Mouse (Mus musculus): Measurements from ENCODE around the gene Uck1.

The Uck1 gene

DNA sequence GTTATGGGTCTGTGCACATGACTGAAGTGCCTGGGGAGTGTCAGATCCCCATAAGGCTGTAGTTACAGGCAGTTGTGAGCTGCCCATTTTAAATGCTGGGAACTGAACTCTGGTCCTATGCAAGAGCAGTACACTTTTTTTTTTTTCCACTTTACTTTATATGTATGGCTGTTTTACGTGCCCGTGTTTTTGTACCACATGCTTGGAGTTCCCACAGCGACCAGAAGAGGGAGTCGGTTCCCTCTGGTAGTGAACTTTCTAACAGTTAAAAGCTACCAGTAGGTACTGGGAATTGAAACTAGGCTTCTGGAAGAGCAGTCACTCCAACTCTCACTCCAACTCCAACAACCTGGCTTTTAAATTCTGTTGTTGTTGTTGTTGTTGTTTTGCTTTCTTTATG is 676 bp upstream of the Uck1 start:
- no peak for DNase-seq (ENCODE audit: low read depth, low spot score)

DNA sequence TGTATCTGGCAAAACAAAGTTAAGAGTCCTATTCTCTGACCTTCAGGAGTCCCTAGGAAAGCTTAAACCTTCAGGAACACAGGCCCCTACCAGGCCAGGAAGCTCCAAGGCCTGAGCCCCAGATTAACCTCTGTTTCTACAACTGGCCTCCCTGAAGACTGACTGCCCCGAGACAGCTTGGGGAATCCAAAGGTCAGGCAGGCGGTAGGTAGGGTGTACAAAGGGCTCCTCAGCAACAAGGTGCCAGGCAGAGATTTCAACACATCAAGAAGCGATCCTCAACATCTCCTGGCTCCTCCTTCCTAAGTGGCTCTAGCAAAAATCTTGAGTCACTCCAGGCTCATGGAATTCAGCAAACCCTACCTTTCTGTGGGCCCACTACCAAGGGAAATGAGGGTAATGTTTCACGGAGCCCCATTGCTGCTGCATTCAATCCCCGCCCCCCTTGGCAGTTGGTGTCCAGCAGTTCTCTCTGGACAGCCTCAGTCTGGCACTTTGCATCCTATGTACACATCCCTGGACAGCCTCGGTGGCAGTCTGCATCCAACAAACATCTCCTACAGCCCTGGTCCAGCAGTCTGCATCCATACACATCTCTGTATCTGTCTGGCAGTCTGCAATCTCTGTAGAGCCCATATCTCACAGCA is 949 bp downstream of the Uck1 start:
- no peak for DNase-seq (ENCODE audit: low read depth, low spot score)

DNA sequence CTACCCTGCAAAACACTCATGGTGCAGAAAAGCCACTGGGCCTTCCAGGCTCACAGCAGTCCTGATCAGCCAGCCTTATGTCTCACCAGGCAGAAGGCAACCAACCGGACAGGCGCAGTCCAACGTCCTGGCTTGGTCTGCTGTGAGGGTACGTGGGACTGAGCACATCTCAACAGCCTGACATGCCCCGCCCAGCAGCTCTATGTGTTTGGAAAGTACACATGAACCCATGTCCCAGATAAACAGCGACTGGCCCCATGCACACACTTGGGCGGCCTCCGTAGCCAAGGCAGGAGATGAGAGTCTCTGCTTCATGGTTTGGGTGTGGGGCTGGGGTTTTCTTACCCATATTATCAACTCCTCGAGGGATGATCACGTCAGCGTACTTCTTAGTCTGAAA is 3.7 kb downstream of the Uck1 start:
- DNase-seq (ENCODE audit: low read depth, low spot score): no peak

DNA sequence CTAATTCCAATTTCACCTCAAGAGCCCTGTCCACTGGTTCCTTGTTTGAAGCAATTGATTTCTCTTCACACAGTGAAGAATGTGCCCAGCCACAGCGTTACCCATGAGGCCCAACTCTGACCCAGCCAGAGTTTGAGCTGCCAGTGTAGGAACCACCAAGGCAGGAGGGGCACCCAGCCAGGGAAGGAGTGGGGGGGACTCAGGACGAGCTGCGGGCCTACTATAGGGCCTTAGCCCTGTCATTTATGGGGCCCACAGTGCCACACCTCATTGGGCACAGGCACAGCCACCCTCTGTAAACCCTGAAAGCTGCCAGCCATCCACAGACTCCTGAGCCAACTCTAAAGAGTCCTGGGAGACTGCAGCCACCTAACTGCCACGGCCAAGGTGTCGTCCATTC is 5.4 kb downstream of the Uck1 start:
- DNase-seq (ENCODE audit: low read depth, low spot score): no peak

GRCm38 (mm10) chr2:32253352-32253751 is 6.6 kb downstream of the Uck1 start:
- no peak for DNase-seq (ENCODE audit: low read depth, low spot score)

DNA sequence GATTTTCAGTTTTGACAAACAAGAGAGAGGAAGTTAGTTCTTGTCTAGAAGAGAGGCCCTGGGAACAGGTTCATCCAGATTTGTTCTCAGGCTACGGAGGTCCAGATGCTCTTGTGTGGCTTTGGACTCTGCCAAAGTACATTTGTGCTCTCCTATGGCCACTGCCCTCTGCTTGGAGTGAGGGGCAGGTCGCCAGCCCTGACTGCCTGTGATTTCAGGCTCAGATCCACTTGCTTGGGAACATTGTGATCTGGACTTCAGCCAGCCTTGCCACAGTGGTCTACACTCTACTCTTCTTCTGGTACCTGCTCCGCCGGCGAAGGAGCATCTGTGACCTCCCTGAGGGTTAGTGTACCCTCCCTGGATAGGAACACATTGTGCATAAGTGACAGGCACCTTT is 7.3 kb downstream of the Uck1 start:
- no peak for DNase-seq (ENCODE audit: low read depth, low spot score)

- DNase-seq (ENCODE audit: low read depth, low spot score): peak; percentile 76
Observed at GRCm38 (mm10) chr2:32251791-32252527, 8.0 kb downstream of the Uck1 start.

DNA sequence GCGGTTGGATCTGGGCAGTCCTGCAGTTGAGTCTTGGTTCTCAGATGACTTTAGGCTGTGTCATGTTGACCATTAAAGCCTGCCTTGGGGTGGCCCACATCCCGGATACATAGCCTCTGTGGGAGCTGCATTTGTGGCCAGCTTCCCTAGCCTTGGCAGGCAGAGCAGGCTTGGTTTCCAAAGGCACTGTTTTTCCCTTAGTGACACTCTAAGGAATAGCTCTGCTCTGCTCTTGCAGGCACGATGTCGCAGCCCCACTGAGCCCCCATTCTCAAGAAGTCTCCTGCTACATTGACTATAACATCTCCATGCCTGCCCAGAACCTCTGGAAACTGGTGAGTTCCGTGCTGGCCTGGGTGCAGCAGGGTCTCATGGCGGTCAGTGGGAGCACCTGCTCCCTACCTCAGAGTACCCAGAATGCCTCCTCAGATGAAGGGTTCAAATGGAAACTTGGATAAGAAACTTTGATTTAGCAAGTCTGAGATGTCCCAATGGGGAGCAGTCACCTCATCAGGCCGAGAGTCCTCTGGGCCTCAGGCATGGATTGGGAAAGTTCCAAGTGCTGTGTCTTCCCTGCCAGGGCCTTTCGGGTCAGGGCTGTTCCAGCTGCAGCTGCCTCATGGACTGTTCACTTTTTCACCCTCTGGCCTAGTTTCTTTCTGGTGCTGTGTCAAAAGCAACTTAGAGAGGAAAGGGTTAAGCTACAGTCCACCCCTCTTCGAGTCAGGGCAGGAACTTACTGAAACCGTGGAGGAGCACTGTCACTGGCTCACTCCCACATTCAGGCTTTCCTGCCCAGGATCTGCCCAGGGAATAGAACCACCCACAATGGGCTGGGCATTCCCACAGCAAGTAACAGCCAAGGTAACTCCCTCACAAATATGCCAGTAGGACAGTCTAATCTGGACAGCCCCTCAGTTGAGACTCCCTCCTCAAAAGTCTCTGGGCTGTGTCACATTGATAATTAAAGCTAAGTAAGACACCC is 11.3 kb downstream of the Uck1 start:
- peak; percentile 57 for DNase-seq (ENCODE audit: low read depth, low spot score)

DNA sequence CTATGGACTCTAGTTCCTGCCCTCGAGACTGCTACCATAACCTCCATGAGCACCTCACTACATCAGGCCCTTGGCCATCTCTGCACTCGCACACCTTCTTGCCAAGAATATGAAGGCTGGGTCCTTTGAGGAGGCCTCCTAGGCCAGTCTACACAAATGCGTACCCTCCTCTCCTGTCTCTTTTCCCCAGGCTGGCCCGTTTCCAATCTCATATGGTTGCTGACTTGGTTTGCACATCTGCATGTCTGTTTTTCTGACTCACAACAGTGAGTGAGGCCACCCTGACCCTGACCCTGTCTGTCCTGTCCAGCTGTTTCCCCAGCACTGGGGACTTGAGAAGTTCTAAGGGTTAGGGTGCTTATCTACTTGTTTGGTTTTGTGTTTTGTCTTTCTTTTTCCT is 13.2 kb downstream of the Uck1 start:
- no peak for DNase-seq (ENCODE audit: low read depth, low spot score)

DNA sequence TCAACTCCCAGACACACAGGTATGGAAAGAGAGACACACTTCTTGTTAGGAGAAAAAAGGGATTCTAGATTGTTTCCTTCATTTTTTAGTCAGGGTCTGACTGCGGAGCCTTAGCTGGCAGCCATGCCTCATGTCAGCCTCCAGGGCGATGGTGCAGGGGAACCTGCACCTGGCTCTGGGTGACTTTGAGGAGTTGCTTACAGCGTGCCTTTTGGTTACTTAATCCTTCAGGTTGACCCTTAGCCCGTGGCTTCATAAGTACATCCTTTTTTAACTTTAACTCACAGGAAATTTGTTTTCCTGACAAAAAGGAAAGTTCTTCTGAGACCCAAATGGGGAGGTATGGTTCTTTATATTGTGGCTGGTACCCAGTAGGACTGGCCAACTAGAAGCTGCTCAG is 17.0 kb downstream of the Uck1 start:
- DNase-seq (ENCODE audit: low read depth, low spot score): no peak

DNA sequence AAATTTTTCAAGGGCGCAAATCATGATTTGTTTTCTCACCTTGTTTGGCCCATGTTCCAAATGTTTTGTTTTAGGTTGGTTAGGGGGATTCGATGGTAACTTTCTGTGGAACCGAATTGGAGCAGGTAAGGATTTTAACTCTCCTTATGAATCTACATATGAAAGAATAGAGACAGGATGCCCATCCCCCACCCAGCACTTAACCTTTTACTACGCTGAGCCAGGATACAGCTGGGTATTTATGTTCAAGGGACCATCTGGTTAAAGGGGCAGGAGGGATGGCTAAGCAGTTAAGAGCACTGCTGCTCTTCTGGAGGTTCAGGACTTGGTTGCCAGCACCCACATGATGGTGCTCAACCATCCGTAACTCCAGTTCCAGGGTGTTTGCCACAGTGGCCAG is 19.4 kb downstream of the Uck1 start:
- no peak for DNase-seq (ENCODE audit: low read depth, low spot score)

GRCm38 (mm10) chr2:32238708-32239435 is 21.1 kb downstream of the Uck1 start:
- no peak for DNase-seq (ENCODE audit: low read depth, low spot score)

GRCm38 (mm10) chr2:32237571-32237970 is 22.4 kb downstream of the Uck1 start:
- DNase-seq (ENCODE audit: low read depth, low spot score): no peak

DNA sequence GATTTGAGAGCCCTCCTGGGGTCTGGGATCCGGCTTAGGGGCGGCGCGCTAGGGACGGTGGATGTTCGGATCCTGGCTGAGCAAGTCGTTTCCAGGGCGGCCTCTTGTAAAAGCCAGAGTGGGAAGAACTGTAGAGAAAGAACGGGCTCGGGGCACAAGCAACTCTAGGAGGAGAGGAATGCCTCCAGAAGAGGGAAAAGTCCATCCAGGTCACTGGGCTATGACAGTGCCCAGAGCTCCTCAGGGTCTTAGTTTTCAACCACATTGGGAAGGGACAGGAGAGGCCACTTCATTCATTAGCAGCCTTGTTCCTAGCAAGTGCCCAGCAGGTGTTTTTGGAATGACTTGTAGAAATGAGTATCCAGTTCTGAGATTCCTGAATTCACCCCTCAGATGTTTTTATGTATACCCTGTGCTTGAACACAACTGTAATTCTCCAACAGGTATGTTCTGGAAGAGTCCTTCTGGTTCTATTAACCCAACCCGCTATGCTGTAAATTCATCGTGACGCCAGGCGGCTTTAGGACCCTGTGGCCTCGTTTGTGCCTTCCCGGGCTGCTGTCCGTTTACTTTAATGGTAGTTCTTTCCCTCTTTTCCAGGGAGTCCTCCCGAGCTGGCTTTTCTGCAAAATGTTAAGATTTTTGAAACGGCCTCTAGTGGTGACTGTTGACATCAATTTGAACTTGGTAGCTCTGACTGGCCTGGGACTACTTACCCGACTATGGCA is 23.0 kb downstream of the Uck1 start:
- no peak for DNase-seq (ENCODE audit: low read depth, low spot score)

DNA sequence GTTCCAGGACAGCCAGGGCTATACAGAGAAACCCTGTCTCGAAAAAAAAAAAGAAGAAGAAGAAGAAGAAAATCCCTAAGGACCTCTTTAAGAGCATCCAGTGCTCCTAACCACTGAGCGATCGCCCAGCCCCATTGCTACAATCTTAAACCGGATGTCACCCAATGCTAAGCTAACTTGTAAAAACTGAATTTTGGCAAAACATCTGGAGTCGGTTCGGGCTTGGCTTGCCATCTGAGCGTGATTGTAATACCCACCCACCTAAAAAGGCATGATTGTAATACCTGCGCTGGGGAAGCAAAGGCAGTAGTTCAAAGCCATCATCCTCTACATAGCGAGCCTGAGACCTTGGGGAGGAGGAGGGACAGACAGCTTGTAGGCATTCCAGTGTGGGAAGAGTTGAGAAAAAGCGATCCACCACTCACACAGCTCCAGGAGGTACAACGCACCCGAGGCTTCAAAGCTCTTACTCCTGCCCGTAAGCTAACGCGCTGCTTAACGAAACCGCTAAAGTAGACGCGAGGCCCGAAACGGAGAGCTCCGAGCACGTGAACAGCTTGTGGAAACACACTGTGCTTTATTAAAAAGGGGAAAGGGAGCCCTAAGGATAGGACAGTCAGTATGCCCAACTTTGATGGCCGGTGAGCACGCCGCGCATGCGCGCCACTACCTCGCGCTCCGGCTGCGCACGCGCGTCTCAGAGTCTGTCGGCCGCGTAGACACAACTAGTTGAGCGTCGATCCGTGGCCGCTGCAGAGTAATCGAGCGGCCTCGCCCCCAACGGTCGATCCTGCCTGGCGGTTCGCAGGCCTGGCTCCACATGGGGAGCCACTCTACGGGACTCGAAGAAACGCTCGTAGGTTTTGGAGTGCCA is 23.8 kb downstream of the Uck1 start, which contains the start of gene Pomt1:
Gene Pomt1 (plus strand): TSS at position 705 of the 874 bp plus-strand sequence.
- peak; percentile 96 for DNase-seq (ENCODE audit: low read depth, low spot score)

- no peak for DNase-seq (ENCODE audit: low read depth, low spot score)
Observed at GRCm38 (mm10) chr2:32235433-32235832, 24.5 kb downstream of the Uck1 start.

DNA sequence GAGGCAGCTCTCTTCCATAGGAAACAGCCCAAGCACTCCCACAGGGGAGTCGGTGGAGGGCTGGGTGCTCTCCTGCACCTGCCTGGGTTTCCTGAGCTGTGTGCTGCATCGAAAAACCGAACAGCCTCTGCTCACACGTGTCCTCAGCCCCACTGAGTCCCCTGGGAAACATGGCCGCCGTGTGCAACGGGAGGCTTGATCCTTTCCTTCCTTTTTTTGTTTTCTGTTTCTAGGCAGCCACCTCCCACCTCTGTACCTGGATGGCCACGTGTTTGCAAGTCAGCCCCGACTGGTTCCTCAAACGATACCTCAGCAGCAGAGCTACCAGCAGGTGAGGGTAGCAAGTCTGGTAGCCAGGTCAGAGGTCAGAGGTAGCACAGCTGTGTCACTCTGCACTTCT is 37.9 kb downstream of the Uck1 start:
- DNase-seq (ENCODE audit: low read depth, low spot score): no peak

DNA sequence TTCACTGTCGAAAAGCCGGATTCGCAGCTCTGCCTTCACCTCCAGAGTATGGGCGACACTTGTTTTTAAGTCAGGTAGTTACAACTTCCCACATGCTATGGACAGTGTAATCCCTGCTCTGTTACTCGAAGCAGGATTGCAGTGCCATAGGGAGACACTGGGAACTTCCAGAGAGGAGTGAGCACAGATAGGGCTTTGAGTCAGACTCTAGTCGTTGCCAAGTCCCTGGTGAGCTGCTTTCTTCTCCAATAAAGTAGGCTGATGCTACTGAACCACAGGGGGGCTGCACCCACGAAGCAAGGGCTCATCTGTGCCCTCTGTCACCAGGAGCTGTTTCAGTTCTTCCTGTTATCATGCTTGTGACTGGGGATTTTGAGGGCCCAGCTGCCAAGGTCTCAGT is 38.4 kb downstream of the Uck1 start:
- DNase-seq (ENCODE audit: low read depth, low spot score): no peak

- DNase-seq (ENCODE audit: low read depth, low spot score): no peak
Observed at GRCm38 (mm10) chr2:32220969-32221368, 39.0 kb downstream of the Uck1 start.

DNA sequence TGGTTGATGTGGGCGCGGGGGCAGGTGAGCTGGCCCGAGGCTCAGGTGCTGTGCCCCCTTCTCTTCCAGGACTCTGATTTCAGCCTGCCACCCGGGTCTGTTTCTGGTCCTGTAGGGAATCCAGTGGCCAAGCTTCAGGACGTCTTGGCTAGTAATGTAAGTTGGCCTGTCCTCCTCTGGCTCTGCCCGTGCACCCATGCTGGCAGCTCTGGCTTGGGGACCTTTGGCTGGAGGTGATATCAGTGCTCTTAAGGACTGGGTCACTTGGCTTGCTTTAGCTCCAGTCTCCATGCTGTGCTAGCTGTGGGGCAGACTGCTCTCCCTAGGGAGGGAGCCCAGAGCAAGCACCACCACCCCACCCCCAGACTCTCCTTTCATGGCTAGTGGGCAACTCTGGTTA is 39.9 kb downstream of the Uck1 start:
- DNase-seq (ENCODE audit: low read depth, low spot score): peak; percentile 76
